Mouse (Mus musculus) heart, embryonic 10.5 days (tissue): ENCODE results near the gene Pigz. TPM values are rescaled to one million over a fixed set of nuclear protein-coding genes. Genes with fewer than 3 reads are reported as not detected.
"Not testable (repeated sequence)": the region's sequence is repeated elsewhere in the genome, so short reads cannot be mapped to it uniquely, and the experiment has no call there.

ENCODE experiments used
- DNase-seq: peaks from one replicate; pipeline ENCODE4 v3.0.0-alpha.2; 2017; ENCODE audit warnings: low spot score
- H3K27ac ChIP-seq: fragments of 300-500 bp; sonication (generic); 2 replicates; pipeline ENCODE4 v1.5.1; 2016; ENCODE audit warnings: mild to moderate bottlenecking
- H3K27me3 ChIP-seq: fragments of 300-500 bp; sonication (generic); 2 replicates; pipeline ENCODE4 v1.6.1; 2016; ENCODE audit warnings: mild to moderate bottlenecking; ENCODE audit not compliant: poor library complexity, insufficient read depth, severe bottlenecking
- H3K36me3 ChIP-seq: fragments of 300-500 bp; sonication (generic); 2 replicates; pipeline ENCODE4 v1.6.1; 2016; ENCODE audit warnings: mild to moderate bottlenecking, moderate library complexity
- H3K4me1 ChIP-seq: fragments of 300-500 bp; sonication (generic); 2 replicates; pipeline ENCODE4 v1.6.1; 2016; ENCODE audit warnings: mild to moderate bottlenecking
- H3K4me3 ChIP-seq: fragments of 300-500 bp; sonication (generic); 2 replicates; pipeline ENCODE4 v1.5.1; 2016; ENCODE audit warnings: mild to moderate bottlenecking, moderate library complexity
- H3K9me3 ChIP-seq: fragments of 300-500 bp; sonication (generic); 2 replicates; pipeline ENCODE4 v1.6.1; 2016; ENCODE audit warnings: mild to moderate bottlenecking, moderate library complexity
- WGBS: fragments of 180-500 bp; shearing (Covaris S2); methylation state at CpG from one replicate; pipeline ENCODE4 v1.1.7; 2016; 5-methylcytosine and 5-hydroxymethylcytosine counted together
- polyA plus RNA-seq: library from polyadenylated mRNA; unstranded; fragments of >200 nt; fragmentation: Nextera tagmentation; extraction: Ambion mirVana; gene quantifications from 2 replicates; pipeline ENCODE4 v1.2.1, GENCODE M21; 2016

Pigz gene
- polyA plus RNA-seq, 1 experiment from 2014 or later, result 0.79 TPM

DNA sequence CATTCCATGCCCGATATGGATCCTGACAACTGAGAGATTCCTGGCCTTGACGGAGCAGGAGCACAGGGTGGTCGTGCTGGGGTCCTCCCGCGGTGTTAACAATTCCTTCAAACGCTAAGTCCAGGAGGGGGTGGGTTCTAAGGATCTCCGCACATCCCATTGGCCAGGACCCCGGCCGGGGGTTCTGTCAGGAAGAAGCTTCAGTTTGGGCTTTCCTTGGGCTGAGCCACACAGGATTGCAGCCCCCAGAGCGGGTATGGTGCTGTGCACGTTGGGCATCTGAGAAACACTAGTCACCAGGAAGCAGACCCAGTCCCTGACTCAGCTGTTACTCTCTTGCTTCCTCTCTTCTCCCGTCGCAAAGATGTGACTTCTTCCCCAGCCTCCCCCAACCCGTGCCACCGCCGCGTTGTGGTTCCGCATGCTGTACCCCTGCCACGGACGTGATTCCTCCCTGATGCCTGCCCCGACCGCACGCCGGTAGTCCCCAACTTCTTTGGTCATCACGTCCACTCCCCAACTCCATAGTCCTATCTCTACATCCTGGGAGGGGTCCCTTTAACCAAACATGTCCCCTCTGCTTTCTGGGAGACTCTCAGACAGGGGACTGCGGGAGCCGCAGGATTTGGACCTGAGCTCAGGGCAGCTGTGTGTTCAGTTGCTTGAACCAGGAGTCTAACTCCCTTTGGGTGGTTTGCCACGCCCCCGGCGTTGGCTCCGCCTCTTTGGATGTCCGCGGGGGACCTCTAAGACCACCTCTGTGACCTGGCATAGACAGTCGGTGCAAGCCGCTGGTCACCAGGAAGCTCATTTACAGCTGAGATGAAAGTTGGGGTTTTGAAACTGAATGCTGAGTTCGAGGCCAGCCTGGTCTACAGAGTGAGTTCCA lies 1.7 kb downstream of the Pigz start:
- no peak overlapping the region for H3K27ac ChIP-seq
- no peaks in the 10 kb centered on the region for H3K9me3 ChIP-seq
- peaks cover 29% of the 10 kb centered on the region for H3K4me1 ChIP-seq
- WGBS, result 4% methylated on average over 36 of the region's 36 CpGs
- peak overlapping the region; percentile 54 for H3K4me3 ChIP-seq
- H3K36me3 ChIP-seq, result no peaks in the 10 kb centered on the region
- DNase-seq, result no peak
- H3K27me3 ChIP-seq, result peaks cover 64% of the 10 kb centered on the region

DNA sequence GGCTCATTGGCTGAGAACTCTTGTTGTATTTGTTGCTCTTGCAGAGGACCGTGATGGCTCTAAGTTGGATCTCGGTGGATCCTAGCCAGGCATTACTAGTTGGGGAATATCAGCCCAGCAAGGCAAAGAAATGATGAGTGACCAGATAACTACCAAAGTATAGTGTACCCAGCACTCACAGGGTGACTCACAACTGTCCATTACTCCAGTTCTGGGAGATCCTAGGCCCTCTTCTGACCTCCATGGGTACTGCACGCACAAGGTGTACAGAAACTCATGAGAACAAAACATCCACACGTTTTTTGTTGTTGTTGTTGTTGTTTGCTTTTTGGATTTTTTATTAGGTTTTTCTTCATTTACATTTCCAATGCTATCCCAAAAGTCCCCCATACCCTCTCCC lies 2.9 kb downstream of the Pigz start:
- Histone ChIP-seq H3K4me1 (peaks cover 29% of the 10 kb centered on the region), H3K27ac (no peak overlapping the region), H3K4me3 (no peak overlapping the region), H3K9me3 (no peaks in the 10 kb centered on the region), H3K27me3 (peaks cover 52% of the 10 kb centered on the region), H3K36me3 (no peaks in the 10 kb centered on the region)
- WGBS, result 78% methylated on average over 4 of the region's 4 CpGs
- DNase-seq, result no peak

DNA sequence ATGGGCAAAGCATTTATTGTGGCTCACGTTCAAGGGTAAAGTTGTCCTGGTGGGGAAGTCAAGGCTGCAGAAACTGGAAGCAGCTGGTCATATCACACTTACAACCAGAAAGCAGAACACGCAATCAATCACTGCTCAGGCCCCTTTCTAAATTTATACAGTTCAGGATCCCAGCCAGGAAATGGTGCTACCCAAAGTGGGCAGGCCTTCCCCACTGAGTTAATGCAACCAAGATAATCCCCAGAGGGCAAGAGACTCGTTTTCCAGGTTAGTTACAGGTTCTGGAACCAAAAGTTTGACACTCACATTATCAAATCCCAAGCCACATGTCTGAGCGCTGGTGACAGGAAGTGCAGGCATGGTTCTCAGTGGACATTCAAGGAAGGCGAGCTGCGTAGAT lies 5.2 kb downstream of the Pigz start:
- Histone ChIP-seq H3K27ac (no peak overlapping the region), H3K36me3 (no peaks in the 10 kb centered on the region), H3K4me1 (peaks cover 18% of the 10 kb centered on the region), H3K9me3 (no peaks in the 10 kb centered on the region), H3K27me3 (peaks cover 32% of the 10 kb centered on the region), H3K4me3 (no peak overlapping the region)
- DNase-seq, result no peak
- 71% methylated on average over 6 of the region's 6 CpGs for WGBS

DNA sequence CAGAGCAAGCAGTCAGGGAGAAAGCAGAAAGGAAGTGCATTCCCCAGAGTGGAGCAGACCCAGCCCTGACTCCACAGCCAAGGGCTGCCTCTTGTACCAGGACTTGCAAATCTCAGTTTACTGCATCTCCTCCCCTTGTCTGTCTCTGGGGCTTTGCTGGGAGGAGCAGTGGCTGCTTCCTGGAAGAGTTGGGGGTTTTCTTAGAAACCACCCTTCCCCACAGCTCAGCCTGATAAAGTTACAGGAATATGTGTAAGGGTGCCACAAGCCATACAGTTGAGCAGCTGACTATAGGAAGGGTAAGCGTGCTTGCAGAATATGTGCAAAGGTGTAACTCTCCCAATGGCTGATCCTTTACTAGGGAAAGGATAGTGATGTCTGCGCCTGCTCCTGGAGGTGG lies 6.9 kb downstream of the Pigz start:
- no peak for DNase-seq
- no peak overlapping the region for H3K27ac ChIP-seq
- H3K9me3 ChIP-seq, result no peaks in the 10 kb centered on the region
- peaks cover 14% of the 10 kb centered on the region for H3K36me3 ChIP-seq
- WGBS, result 57% methylated on average over 2 of the region's 2 CpGs
- no peak overlapping the region for H3K4me3 ChIP-seq
- H3K27me3 ChIP-seq, result peaks cover 14% of the 10 kb centered on the region
- peaks cover 20% of the 10 kb centered on the region for H3K4me1 ChIP-seq

DNA sequence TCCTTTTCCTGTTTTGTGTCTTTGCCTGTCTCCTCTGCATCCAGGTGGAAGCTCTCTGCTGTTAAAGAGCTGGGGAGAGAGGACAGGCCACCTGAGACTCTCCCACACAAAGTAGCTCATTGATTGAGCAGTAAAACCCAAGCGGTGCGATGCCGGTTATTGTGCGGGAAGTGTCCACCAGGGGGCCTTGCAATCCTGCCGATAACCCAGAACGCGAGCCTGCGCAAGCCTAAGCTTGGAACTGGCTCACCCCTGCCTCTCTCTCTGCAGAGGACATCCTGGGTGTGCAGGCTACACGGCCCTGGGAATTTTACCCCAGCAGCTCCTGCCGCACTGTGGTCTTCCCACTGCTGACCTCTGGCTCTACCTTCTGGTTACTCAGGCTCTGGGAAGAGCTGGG lies 10.3 kb downstream of the Pigz start:
- Histone ChIP-seq H3K4me1 (peaks cover 35% of the 10 kb centered on the region), H3K27me3 (no peaks in the 10 kb centered on the region), H3K27ac (no peak overlapping the region), H3K9me3 (no peaks in the 10 kb centered on the region), H3K36me3 (peaks cover 14% of the 10 kb centered on the region), H3K4me3 (no peak overlapping the region)
- WGBS, result 5% methylated on average over 10 of the region's 10 CpGs
- DNase-seq, result peak; percentile 91

DNA sequence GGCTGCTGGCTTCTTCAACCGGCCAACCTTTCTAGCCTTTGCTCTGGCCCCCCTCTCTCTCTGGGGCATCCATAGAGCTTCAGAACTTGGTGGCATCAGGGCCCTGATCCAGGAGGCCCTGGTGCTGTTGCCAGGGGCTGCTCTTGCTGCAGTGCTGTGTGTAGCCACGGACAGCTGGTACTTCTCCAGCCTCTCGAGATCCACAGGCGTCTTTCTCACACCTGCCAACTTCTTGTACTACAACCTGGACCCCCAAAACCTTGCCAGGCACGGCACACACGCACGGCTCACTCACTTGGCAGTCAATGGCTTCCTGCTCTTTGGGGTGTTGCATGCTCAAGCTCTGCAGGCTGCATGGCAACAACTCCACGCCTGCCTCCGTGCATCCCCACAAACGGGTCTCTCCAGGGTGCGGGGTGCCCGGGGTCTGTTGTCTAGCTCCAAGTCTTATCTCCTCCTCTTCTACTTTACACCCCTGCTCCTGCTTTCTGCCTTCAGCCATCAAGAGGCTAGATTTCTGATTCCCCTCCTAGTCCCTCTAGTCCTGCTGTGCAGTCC lies 11.1 kb downstream of the Pigz start:
- 84% methylated on average over 12 of the region's 12 CpGs for WGBS
- Histone ChIP-seq H3K36me3 (peaks cover 14% of the 10 kb centered on the region), H3K27ac (no peak overlapping the region), H3K9me3 (no peaks in the 10 kb centered on the region), H3K4me3 (no peak overlapping the region), H3K4me1 (peaks cover 41% of the 10 kb centered on the region), H3K27me3 (no peaks in the 10 kb centered on the region)
- no peak for DNase-seq

DNA sequence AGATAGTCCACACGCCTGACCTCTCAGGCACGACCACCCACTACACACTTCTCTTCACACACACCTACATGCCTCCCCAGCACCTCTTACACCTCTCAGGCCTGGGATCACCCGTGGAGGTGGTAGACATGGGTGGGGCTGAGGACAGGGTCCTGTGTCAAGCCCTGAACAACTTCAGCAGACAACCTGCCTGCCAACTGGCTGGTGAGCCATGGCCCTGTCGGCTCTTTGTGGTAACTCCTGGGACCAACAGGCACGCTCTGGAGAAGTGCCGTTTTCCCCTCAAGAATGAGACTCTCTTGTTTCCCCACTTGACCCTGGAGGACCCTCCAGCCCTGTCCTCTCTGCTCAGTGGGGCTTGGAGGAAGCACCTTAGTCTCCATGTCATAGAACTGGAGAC lies 11.7 kb downstream of the Pigz start:
- Histone ChIP-seq H3K4me1 (peaks cover 41% of the 10 kb centered on the region), H3K27ac (no peak overlapping the region), H3K9me3 (no peaks in the 10 kb centered on the region), H3K27me3 (no peaks in the 10 kb centered on the region), H3K36me3 (peaks cover 19% of the 10 kb centered on the region), H3K4me3 (no peak overlapping the region)
- DNase-seq, result no peak
- 83% methylated on average over 6 of the region's 6 CpGs for WGBS

DNA sequence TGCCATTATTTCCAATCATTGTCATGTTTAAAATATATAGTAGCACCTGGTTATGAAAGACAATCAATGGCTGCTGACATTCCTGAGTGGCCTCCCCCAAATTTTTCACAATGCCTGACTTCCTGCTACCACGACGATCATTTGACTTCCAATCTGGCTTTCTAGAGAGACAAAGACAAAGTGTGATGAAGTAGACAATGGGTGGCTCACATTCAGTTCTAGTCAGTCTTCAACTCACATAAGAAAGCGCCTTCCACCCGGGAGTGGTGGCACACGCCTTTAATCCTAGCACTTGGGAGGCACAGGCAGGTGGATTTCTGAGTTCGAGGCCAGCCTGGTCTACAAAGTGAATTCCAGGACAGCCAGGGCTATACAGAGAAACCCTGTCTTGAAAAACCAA lies 12.3 kb downstream of the Pigz start:
- H3K9me3 ChIP-seq, DNase-seq, H3K27ac ChIP-seq, H3K27me3 ChIP-seq, H3K4me3 ChIP-seq: not testable (repeated sequence)
- H3K36me3 ChIP-seq, result peaks cover 25% of the 10 kb centered on the region
- peaks cover 41% of the 10 kb centered on the region for H3K4me1 ChIP-seq
- 85% methylated on average over 6 of the region's 6 CpGs for WGBS

DNA sequence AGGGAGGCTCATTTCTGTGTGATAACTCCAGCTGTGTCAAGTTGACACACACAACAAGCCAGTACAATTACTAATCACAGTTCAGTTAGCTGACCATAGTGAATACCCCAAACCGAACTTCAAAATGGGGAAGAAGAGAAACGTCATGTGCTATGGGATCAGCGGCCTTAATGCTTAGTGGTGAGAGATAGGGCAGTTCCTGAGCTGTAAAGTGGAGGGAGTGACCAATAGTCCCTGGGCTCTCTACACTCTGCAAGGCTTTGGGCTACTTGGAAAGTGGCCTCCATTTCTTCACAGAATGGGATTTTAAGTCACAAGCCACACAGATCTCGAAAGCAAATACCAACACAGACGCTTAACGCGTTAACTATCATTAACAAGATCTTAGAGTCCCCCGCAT lies 13.7 kb downstream of the Pigz start:
- no peak for DNase-seq
- Histone ChIP-seq H3K27me3 (no peaks in the 10 kb centered on the region), H3K36me3 (peaks cover 39% of the 10 kb centered on the region), H3K4me1 (peaks cover 41% of the 10 kb centered on the region), H3K4me3 (peak overlapping the region; percentile 90), H3K9me3 (no peaks in the 10 kb centered on the region), H3K27ac (peak overlapping the region; percentile 97)
- WGBS, result 28% methylated on average over 8 of the region's 8 CpGs

DNA sequence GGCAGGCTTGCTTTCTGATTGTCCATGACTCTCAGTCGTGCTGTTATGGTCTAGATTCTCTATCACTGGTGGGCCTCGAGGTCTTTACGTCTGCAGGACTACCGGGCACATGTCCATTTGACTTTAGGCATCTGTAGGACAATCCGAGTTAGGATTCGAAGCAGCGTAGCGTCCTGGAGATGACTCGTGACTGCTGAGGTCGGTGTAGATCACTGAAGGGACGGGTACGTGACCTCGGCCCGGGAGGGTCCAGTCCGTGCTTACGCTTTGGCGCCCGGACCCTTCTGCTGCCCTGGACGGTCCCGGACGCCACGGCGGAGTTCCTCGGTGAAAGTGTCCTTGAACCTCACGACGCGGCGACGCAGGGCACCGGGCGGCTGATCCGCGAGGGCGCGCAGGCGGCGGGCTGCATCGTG lies 14.3 kb downstream of the Pigz start:
- DNase-seq, result no peak
- Histone ChIP-seq H3K36me3 (peaks cover 42% of the 10 kb centered on the region), H3K27me3 (no peaks in the 10 kb centered on the region), H3K27ac (peak overlapping the region; percentile 97), H3K4me3 (peak overlapping the region; percentile 90), H3K9me3 (no peaks in the 10 kb centered on the region), H3K4me1 (peaks cover 41% of the 10 kb centered on the region)
- 0% methylated on average over 38 of the region's 38 CpGs for WGBS

DNA sequence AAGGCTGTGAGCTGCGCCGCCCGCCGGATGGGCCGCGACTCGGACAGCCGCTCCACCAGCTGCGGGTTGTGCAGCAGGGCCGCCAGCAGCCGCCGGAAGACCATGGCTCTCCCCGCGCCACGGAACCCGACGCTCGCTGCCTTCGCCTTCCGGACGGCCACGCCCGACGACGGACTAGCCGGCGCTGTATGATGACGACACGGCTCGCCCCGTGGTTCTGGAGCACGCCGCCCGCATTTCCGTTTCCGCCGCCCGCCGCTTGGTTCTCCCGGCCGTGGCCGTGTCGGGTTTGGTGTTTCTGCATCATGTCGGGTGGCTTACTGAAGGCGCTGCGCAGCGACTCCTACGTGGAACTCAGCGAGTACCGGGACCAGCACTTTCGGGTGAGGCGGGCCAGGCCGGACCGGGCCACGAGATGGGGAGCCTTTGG lies 14.7 kb downstream of the Pigz start, which contains the start of the genes 0610012G03Rik and Ncbp2:
Gene 0610012G03Rik (minus strand): TSS at position 150 of the 430 bp plus-strand sequence.
Gene Ncbp2 (plus strand): TSS at position 169 of the 430 bp plus-strand sequence.
- no peaks in the 10 kb centered on the region for H3K27me3 ChIP-seq
- peak within 1 kb of the TSS; percentile 90 for H3K4me3 ChIP-seq
- DNase-seq, result peak; percentile 97
- peaks cover 41% of the 10 kb centered on the region for H3K4me1 ChIP-seq
- WGBS, result under 1% methylated on average over 55 of the region's 55 CpGs
- peaks cover 42% of the 10 kb centered on the region for H3K36me3 ChIP-seq
- H3K9me3 ChIP-seq, result no peaks in the 10 kb centered on the region
- peak within 1 kb of the TSS; percentile 97 for H3K27ac ChIP-seq

DNA sequence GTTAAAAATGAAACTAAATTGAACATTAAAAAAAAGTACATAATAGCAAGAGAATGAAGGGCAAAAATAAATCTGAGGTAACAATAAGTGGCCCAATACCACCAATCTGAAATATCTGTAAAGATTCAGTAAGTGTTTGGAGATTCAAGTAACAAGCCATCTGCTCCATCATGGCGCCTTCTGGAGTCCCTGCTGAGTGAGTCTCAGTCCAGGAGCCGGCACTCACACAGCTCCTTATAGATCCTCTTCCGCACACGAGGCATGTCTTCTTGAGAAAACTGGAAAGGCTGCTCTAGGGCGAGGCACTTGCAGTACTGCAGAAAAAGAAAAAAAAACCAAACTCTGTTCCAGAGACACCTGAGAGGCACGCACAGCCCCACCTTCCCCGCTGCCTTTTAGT lies 29.6 kb downstream of the Pigz start:
- H3K27me3 ChIP-seq, result no peaks in the 10 kb centered on the region
- no peak for DNase-seq
- H3K4me1 ChIP-seq, result no peaks in the 10 kb centered on the region
- no peak overlapping the region for H3K4me3 ChIP-seq
- no peaks in the 10 kb centered on the region for H3K9me3 ChIP-seq
- peaks cover 85% of the 10 kb centered on the region for H3K36me3 ChIP-seq
- 93% methylated on average over 7 of the region's 7 CpGs for WGBS
- H3K27ac ChIP-seq, result no peak overlapping the region

DNA sequence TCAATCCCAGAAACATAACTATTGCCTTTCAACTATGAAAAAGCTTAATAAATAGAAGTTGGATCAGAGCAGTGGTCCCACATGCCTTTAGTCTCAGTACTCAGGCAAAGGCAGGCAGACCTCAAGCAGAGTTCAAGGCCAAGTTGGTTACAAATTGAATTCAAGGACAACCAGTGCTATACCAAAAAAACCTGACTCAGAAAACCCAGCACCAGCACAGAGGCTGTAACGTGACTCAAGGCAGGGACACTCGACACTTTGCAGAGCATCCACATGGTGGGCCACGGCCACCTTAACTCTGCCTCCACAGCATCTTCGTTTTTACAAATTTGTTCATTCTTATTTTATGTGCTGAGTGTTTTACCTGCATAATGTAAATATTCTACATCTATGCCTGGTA lies 41.6 kb downstream of the Pigz start:
- WGBS, result 90% methylated on average over 4 of the region's 4 CpGs
- H3K4me3 ChIP-seq, result no peak overlapping the region
- no peak overlapping the region for H3K27ac ChIP-seq
- no peaks in the 10 kb centered on the region for H3K9me3 ChIP-seq
- DNase-seq, result no peak
- H3K36me3 ChIP-seq, result peaks cover 64% of the 10 kb centered on the region
- no peaks in the 10 kb centered on the region for H3K27me3 ChIP-seq
- no peaks in the 10 kb centered on the region for H3K4me1 ChIP-seq
